Mouse (Mus musculus) megakaryocyte-erythroid progenitor cell, adult 5-6 weeks (primary cell): ENCODE data around the gene Olfr1375. TPM values are rescaled to one million over a fixed set of nuclear protein-coding genes. Genes with fewer than 3 reads are reported as not detected.

Experiments
- total RNA-seq, 2 experiments: library from RNA; stranded (forward) in 1 of 2; stranded (reverse) in 1 of 2; fragments of 200-1000, 215-1000 nt in 1 of 2; fragments of >200 nt in 1 of 2; fragmentation: Nextera tagmentation in 1 of 2; gene quantifications; 2 replicates each; pipeline ENCODE4 v1.2.3; 2014 to 2017

Gene Olfr1375
- total RNA-seq, 2 experiments from 2014 or later, result not detected

Other genes starting within 250 kb of the Olfr1375 start
- gene Zfp354c, start 220.4 kb upstream of the Olfr1375 start, total RNA-seq (2014; fragmentation: Nextera tagmentation), result 2.2 and 15.8 TPM in 2 replicates
- gene Zfp354c, start 220.4 kb upstream of the Olfr1375 start, total RNA-seq (2017), result 0.38 and 2.8 TPM in 2 replicates
- gene Zfp879, start 206.6 kb upstream of the Olfr1375 start, total RNA-seq (2014; fragmentation: Nextera tagmentation), result not detected in 2 replicates
- 0.08 and 0.14 TPM in 2 replicates for gene Zfp879, start 206.6 kb upstream of the Olfr1375 start, total RNA-seq (2017)
- not detected in 2 replicates for gene Grm6, start 197.4 kb upstream of the Olfr1375 start, total RNA-seq (2014; fragmentation: Nextera tagmentation)
- gene Grm6, start 197.4 kb upstream of the Olfr1375 start, total RNA-seq (2017), result not detected in 2 replicates
- gene Zfp454, start 160.5 kb upstream of the Olfr1375 start, total RNA-seq (2014; fragmentation: Nextera tagmentation), result not detected in 2 replicates
- gene Zfp454, start 160.5 kb upstream of the Olfr1375 start, total RNA-seq (2017), result not detected in 2 replicates
- 4.1 and 9.2 TPM in 2 replicates for gene Zfp2, start 131.9 kb upstream of the Olfr1375 start, total RNA-seq (2014; fragmentation: Nextera tagmentation)
- gene Zfp2, start 131.9 kb upstream of the Olfr1375 start, total RNA-seq (2017), result 4.9 and 6.0 TPM in 2 replicates
- gene Zfp354b, start 116.5 kb upstream of the Olfr1375 start, total RNA-seq (2014; fragmentation: Nextera tagmentation), result not detected in 2 replicates
- gene Zfp354b, start 116.5 kb upstream of the Olfr1375 start, total RNA-seq (2017), result not detected in 2 replicates
- gene 4933414I15Rik, start 104.3 kb upstream of the Olfr1375 start, total RNA-seq (2014; fragmentation: Nextera tagmentation), result not detected in 2 replicates
- not detected in 2 replicates for gene 4933414I15Rik, start 104.3 kb upstream of the Olfr1375 start, total RNA-seq (2017)
- gene Prop1, start 94.3 kb upstream of the Olfr1375 start, total RNA-seq (2014; fragmentation: Nextera tagmentation), result not detected in 2 replicates
- gene Prop1, start 94.3 kb upstream of the Olfr1375 start, total RNA-seq (2017), result not detected in 2 replicates
- not detected in 2 replicates for gene Olfr1378, start 81.6 kb upstream of the Olfr1375 start, total RNA-seq (2014; fragmentation: Nextera tagmentation)
- not detected in 2 replicates for gene Olfr1378, start 81.6 kb upstream of the Olfr1375 start, total RNA-seq (2017)
- not detected in 2 replicates for gene Olfr1377, start 66.1 kb upstream of the Olfr1375 start, total RNA-seq (2014; fragmentation: Nextera tagmentation)
- gene Olfr1377, start 66.1 kb upstream of the Olfr1375 start, total RNA-seq (2017), result not detected in 2 replicates
- not detected in 2 replicates for gene Olfr51, start 44.5 kb upstream of the Olfr1375 start, total RNA-seq (2014; fragmentation: Nextera tagmentation)
- not detected in 2 replicates for gene Olfr51, start 44.5 kb upstream of the Olfr1375 start, total RNA-seq (2017)
- gene Olfr54, start 33.9 kb upstream of the Olfr1375 start, total RNA-seq (2014; fragmentation: Nextera tagmentation), result not detected in 2 replicates
- not detected in 2 replicates for gene Olfr54, start 33.9 kb upstream of the Olfr1375 start, total RNA-seq (2017)
- gene Zfp354a, start 11.1 kb downstream of the Olfr1375 start, total RNA-seq (2014; fragmentation: Nextera tagmentation), result not detected in 2 replicates
- not detected in 2 replicates for gene Zfp354a, start 11.1 kb downstream of the Olfr1375 start, total RNA-seq (2017)
- gene Gm12569, start 172.4 kb downstream of the Olfr1375 start, total RNA-seq (2014; fragmentation: Nextera tagmentation), result not detected in 2 replicates
- not detected in 2 replicates for gene Gm12569, start 172.4 kb downstream of the Olfr1375 start, total RNA-seq (2017)
- gene Clk4, start 213.6 kb downstream of the Olfr1375 start, total RNA-seq (2014; fragmentation: Nextera tagmentation), result 110 TPM in 2 replicates
- 179 and 188 TPM in 2 replicates for gene Clk4, start 213.6 kb downstream of the Olfr1375 start, total RNA-seq (2017)
- not detected in 2 replicates for gene BC049762, start 214.9 kb downstream of the Olfr1375 start, total RNA-seq (2014; fragmentation: Nextera tagmentation)
- not detected in 2 replicates for gene BC049762, start 214.9 kb downstream of the Olfr1375 start, total RNA-seq (2017)
- 0.27 TPM in 1 of 2 replicates, not detected in the other for gene Col23a1, start 241.8 kb downstream of the Olfr1375 start, total RNA-seq (2014; fragmentation: Nextera tagmentation)
- 0.08 TPM in 1 of 2 replicates, not detected in the other for gene Col23a1, start 241.8 kb downstream of the Olfr1375 start, total RNA-seq (2017)